ENCODE assay signal across 12 mouse cellular contexts in the genomic region with DNA sequence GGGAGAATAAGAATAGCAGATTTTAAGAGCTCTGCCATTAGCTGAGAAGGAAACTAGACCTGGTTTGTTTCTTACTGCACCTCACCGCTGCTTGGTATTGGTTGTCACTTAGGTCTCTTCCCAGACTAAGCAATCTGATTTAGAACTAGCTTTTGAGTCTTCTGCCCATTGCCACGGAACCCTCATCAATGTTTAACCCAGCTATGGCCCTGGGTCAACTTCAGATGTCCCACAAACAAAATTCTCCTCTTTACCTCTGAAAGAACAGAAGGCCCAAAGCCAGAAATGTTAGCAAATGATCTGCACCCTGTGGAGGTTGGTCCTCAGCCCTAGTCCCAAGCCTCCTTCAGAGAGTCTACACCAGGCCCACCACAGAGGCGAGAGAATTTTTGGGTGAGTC.
"Had no signal": no experiment of that assay in that cellular context is flagged by ENCODE, and none has a peak within 500 bp of the region (broad histone marks: within the 10 kb centered on the region; RNA-seq: fewer than 3 reads in every experiment).

No protein-coding gene starts in this region.

- H3K36me3 ChIP-seq: intestine, embryonic 15.5 days; limb, embryonic 12.5 days; limb, embryonic 15.5 days; liver, embryonic 13.5 days; midbrain, embryonic 13.5 days had no signal

- H3K9me3 ChIP-seq: intestine, embryonic 15.5 days; limb, embryonic 12.5 days; limb, embryonic 15.5 days; liver, embryonic 13.5 days; midbrain, embryonic 13.5 days had no signal

- H3K4me1 ChIP-seq: intestine, embryonic 15.5 days; limb, embryonic 15.5 days; liver, embryonic 13.5 days; midbrain, embryonic 13.5 days had no signal

- H3K4me3 ChIP-seq: intestine, embryonic 15.5 days; limb, embryonic 12.5 days; limb, embryonic 15.5 days; liver, embryonic 13.5 days; midbrain, embryonic 13.5 days had no signal

- DNase-seq: left cerebral cortex, postnatal 4 days; liver, embryonic 13.5 days; lung, adult 2 months; thymus, adult 18-20 months; thymus, postnatal 36 days had no signal

- ATAC-seq: hindbrain, embryonic 16.5 days; intestine, embryonic 15.5 days; midbrain, embryonic 13.5 days had no signal

- H3K4me2 ChIP-seq: intestine, embryonic 15.5 days; limb, embryonic 12.5 days; limb, embryonic 15.5 days; liver, embryonic 13.5 days; midbrain, embryonic 13.5 days had no signal

- H3K9ac ChIP-seq: intestine, embryonic 15.5 days; limb, embryonic 12.5 days; limb, embryonic 15.5 days; liver, embryonic 13.5 days; midbrain, embryonic 13.5 days had no signal

- H3K27ac ChIP-seq: intestine, embryonic 15.5 days; kidney, postnatal 0 days; limb, embryonic 12.5 days; limb, embryonic 15.5 days; liver, embryonic 13.5 days; macrophage; midbrain, embryonic 13.5 days had no signal

- H3K27me3 ChIP-seq: intestine, embryonic 15.5 days; limb, embryonic 15.5 days; liver, embryonic 13.5 days; midbrain, embryonic 13.5 days had no signal
